Mouse (Mus musculus): ENCODE results near the gene Kcmf1. TPM values are rescaled to one million over a fixed set of nuclear protein-coding genes. Genes with fewer than 3 reads are reported as not detected.

Kcmf1 gene
- polyA plus RNA-seq, 1 experiment, result 91.5 TPM

GRCm38 (mm10) chr6:72902254-72902990, 2.6 kb upstream of the Kcmf1 start:
- TF ChIP-seq FLI1 (IDR thresholded peaks at IDR 0.05; ENCODE audit: low read length) (no peak), GATA1 (IDR thresholded peaks at IDR 0.05; ENCODE audit: borderline replicate concordance, low read length) (no peak)
- Histone ChIP-seq H3K36me3 (replicated peaks; ENCODE audit: low read length) (no peaks in the 10 kb centered on the region), H3K4me3 (replicated peaks) (no peak overlapping the region), H3K27me3 (replicated peaks) (peaks cover 2% of the 10 kb centered on the region), H3K9me3 (no peaks in the 10 kb centered on the region), H3K4me1 (peaks cover 16% of the 10 kb centered on the region)

GRCm38 (mm10) chr6:72900952-72901351, 1.2 kb upstream of the Kcmf1 start:
- Histone ChIP-seq H3K9me3 (no peaks in the 10 kb centered on the region), H3K4me3 (replicated peaks) (peak overlapping the region; percentile 94)
- TF ChIP-seq GATA1 (IDR thresholded peaks at IDR 0.05; ENCODE audit: borderline replicate concordance, low read length) (no peak), FLI1 (IDR thresholded peaks at IDR 0.05; ENCODE audit: low read length) (no peak)

GRCm38 (mm10) chr6:72899201-72899780, 488 bp downstream of the Kcmf1 start:
- Histone ChIP-seq H3K36me3 (replicated peaks; ENCODE audit: low read length) (peaks cover 19% of the 10 kb centered on the region), H3K9me3 (no peaks in the 10 kb centered on the region), H3K27me3 (replicated peaks) (no peaks in the 10 kb centered on the region), H3K4me1 (peaks cover 46% of the 10 kb centered on the region), H3K4me3 (replicated peaks) (peak overlapping the region; percentile 94)
- TF ChIP-seq GATA1 (IDR thresholded peaks at IDR 0.05; ENCODE audit: borderline replicate concordance, low read length) (no peak), FLI1 (IDR thresholded peaks at IDR 0.05; ENCODE audit: low read length) (no peak)

More at GRCm38 (mm10) chr6:72900952-72901351, 1.2 kb upstream of the Kcmf1 start:
- Histone ChIP-seq H3K36me3 (replicated peaks; ENCODE audit: low read length) (peaks cover 7% of the 10 kb centered on the region), H3K27me3 (replicated peaks) (no peaks in the 10 kb centered on the region), H3K4me1 (peaks cover 31% of the 10 kb centered on the region)

- Histone ChIP-seq H3K4me1 (peaks cover 54% of the 10 kb centered on the region), H3K36me3 (replicated peaks; ENCODE audit: low read length) (peaks cover 26% of the 10 kb centered on the region), H3K9me3 (no peaks in the 10 kb centered on the region), H3K27me3 (replicated peaks) (no peaks in the 10 kb centered on the region), H3K4me3 (replicated peaks) (peak overlapping the region; percentile 94)
- no peak for TF ChIP-seq GATA1 (IDR thresholded peaks at IDR 0.05; ENCODE audit: borderline replicate concordance, low read length)
- TF ChIP-seq FLI1 (IDR thresholded peaks at IDR 0.05; ENCODE audit: low read length), result no peak
Observed at GRCm38 (mm10) chr6:72898244-72899200, 1.3 kb downstream of the Kcmf1 start.

GRCm38 (mm10) chr6:72895000-72895399, 4.8 kb downstream of the Kcmf1 start:
- Histone ChIP-seq H3K4me3 (replicated peaks) (no peak overlapping the region), H3K36me3 (replicated peaks; ENCODE audit: low read length) (peaks cover 36% of the 10 kb centered on the region), H3K9me3 (no peaks in the 10 kb centered on the region), H3K27me3 (replicated peaks) (no peaks in the 10 kb centered on the region), H3K4me1 (peaks cover 59% of the 10 kb centered on the region)
- TF ChIP-seq GATA1 (IDR thresholded peaks at IDR 0.05; ENCODE audit: borderline replicate concordance, low read length), result no peak
- TF ChIP-seq FLI1 (IDR thresholded peaks at IDR 0.05; ENCODE audit: low read length), result no peak

- Histone ChIP-seq H3K4me3 (replicated peaks) (peak overlapping the region; percentile 1), H3K4me1 (peaks cover 72% of the 10 kb centered on the region), H3K36me3 (replicated peaks; ENCODE audit: low read length) (peaks cover 51% of the 10 kb centered on the region), H3K9me3 (no peaks in the 10 kb centered on the region), H3K27me3 (replicated peaks) (no peaks in the 10 kb centered on the region)
- no peak for TF ChIP-seq GATA1 (IDR thresholded peaks at IDR 0.05; ENCODE audit: borderline replicate concordance, low read length)
- no peak for TF ChIP-seq FLI1 (IDR thresholded peaks at IDR 0.05; ENCODE audit: low read length)
Observed at GRCm38 (mm10) chr6:72891238-72891637, 8.5 kb downstream of the Kcmf1 start.

- no peaks in the 10 kb centered on the region for H3K9me3 ChIP-seq
- no peaks in the 10 kb centered on the region for H3K27me3 ChIP-seq (replicated peaks)
- TF ChIP-seq FLI1 (IDR thresholded peaks at IDR 0.05; ENCODE audit: low read length) (no peak), GATA1 (IDR thresholded peaks at IDR 0.05; ENCODE audit: borderline replicate concordance, low read length) (no peak)
- H3K36me3 ChIP-seq (replicated peaks; ENCODE audit: low read length), result peaks cover 32% of the 10 kb centered on the region
- H3K4me1 ChIP-seq, result peaks cover 68% of the 10 kb centered on the region
- no peak overlapping the region for H3K4me3 ChIP-seq (replicated peaks)
Observed at GRCm38 (mm10) chr6:72888655-72889054, 11.1 kb downstream of the Kcmf1 start.

GRCm38 (mm10) chr6:72885268-72885667, 14.5 kb downstream of the Kcmf1 start:
- peaks cover 84% of the 10 kb centered on the region for H3K4me1 ChIP-seq

GRCm38 (mm10) chr6:72884767-72885166, 15.0 kb downstream of the Kcmf1 start:
- H3K9me3 ChIP-seq, result no peaks in the 10 kb centered on the region
- H3K27me3 ChIP-seq (replicated peaks), result no peaks in the 10 kb centered on the region
- peaks cover 84% of the 10 kb centered on the region for H3K4me1 ChIP-seq
- no peak overlapping the region for H3K4me3 ChIP-seq (replicated peaks)
- TF ChIP-seq FLI1 (IDR thresholded peaks at IDR 0.05; ENCODE audit: low read length) (no peak), GATA1 (IDR thresholded peaks at IDR 0.05; ENCODE audit: borderline replicate concordance, low read length) (no peak)
- H3K36me3 ChIP-seq (replicated peaks; ENCODE audit: low read length), result peaks cover 19% of the 10 kb centered on the region

More at GRCm38 (mm10) chr6:72885268-72885667, 14.5 kb downstream of the Kcmf1 start:
- Histone ChIP-seq H3K9me3 (no peaks in the 10 kb centered on the region), H3K36me3 (replicated peaks; ENCODE audit: low read length) (peaks cover 21% of the 10 kb centered on the region), H3K4me3 (replicated peaks) (no peak overlapping the region), H3K27me3 (replicated peaks) (no peaks in the 10 kb centered on the region)
- TF ChIP-seq GATA1 (IDR thresholded peaks at IDR 0.05; ENCODE audit: borderline replicate concordance, low read length) (no peak), FLI1 (IDR thresholded peaks at IDR 0.05; ENCODE audit: low read length) (no peak)

All from megakaryocyte, embryonic 14.5 days (primary cell).